Mouse (Mus musculus) neural tube, embryonic 11.5 days (tissue): ENCODE measurements at regions not wholly inside any gene's neighbourhood (a gene's known extent, or its start where the extent isn't known, plus 50 kb on each side); places are given as distances from the start of the nearest gene placed in this dataset.

Experiments
- ATAC-seq: fragments of 200-750 bp; cut with Nextera tagmentation; 2 replicates; pipeline ENCODE4 v1.8.0; 2017; ENCODE audit warnings: moderate number of reproducible peaks, mild to moderate bottlenecking, moderate TSS enrichment, moderate library complexity; ENCODE audit not compliant: insufficient read depth, low FRiP score, low TSS enrichment
- DNase-seq: peaks from one replicate; pipeline ENCODE4 v3.0.0-alpha.2; 2015; ENCODE audit warnings: low spot score
- H3K27ac ChIP-seq: fragments of 300-500 bp; sonication (generic); 2 replicates; pipeline ENCODE4 v1.5.1; 2014; ENCODE audit warnings: low read depth, mild to moderate bottlenecking, low read length
- H3K27me3 ChIP-seq: fragments of 300-500 bp; sonication (generic); 2 replicates; pipeline ENCODE4 v1.6.1; 2014; ENCODE audit warnings: mild to moderate bottlenecking, low read length, mixed read lengths; ENCODE audit not compliant: control insufficient read depth, insufficient read depth
- H3K36me3 ChIP-seq: fragments of 300-500 bp; sonication (generic); 2 replicates; pipeline ENCODE4 v1.6.1; 2014; ENCODE audit warnings: mild to moderate bottlenecking, low read length, moderate library complexity, mixed read lengths; ENCODE audit not compliant: control insufficient read depth, insufficient read depth
- H3K4me1 ChIP-seq: fragments of 300-500 bp; sonication (generic); 2 replicates; pipeline ENCODE4 v1.6.1; 2014; ENCODE audit warnings: low read length, mixed read lengths; ENCODE audit not compliant: control insufficient read depth, insufficient read depth
- H3K4me2 ChIP-seq: fragments of 300-500 bp; sonication (generic); 2 replicates; pipeline ENCODE4 v1.6.1; 2014; ENCODE audit warnings: low read depth, mild to moderate bottlenecking, moderate library complexity
- H3K4me3 ChIP-seq: fragments of 300-500 bp; sonication (generic); 2 replicates; pipeline ENCODE4 v1.5.1; 2014; ENCODE audit warnings: low read depth, low read length
- H3K9ac ChIP-seq: fragments of 300-500 bp; sonication (generic); 2 replicates; pipeline ENCODE4 v1.6.1; 2014; ENCODE audit warnings: mild to moderate bottlenecking, low read length
- H3K9me3 ChIP-seq: fragments of 300-500 bp; sonication (generic); 2 replicates; pipeline ENCODE4 v1.6.1; 2016; ENCODE audit warnings: low read length; ENCODE audit not compliant: control insufficient read depth
- WGBS: fragments of 180-500 bp; shearing (Covaris S2); extraction: QIAGEN DNeasy Blood & Tissue Kit; methylation state at CpG from one replicate; pipeline ENCODE4 v1.1.7; 2014; 5-methylcytosine and 5-hydroxymethylcytosine counted together

GRCm38 (mm10) chr1:12285551-12285950, 871.6 kb downstream of the A830018L16Rik start:
- Histone ChIP-seq H3K4me2 (no peak overlapping the region), H3K9ac (no peak overlapping the region), H3K27me3 (no peaks in the 10 kb centered on the region), H3K4me3 (no peak overlapping the region), H3K27ac (no peak overlapping the region), H3K36me3 (no peaks in the 10 kb centered on the region), H3K9me3 (no peaks in the 10 kb centered on the region), H3K4me1 (no peaks in the 10 kb centered on the region)
- ATAC-seq (no peak), DNase-seq (no peak)
- WGBS, result 71% methylated on average over 6 of the region's 6 CpGs

GRCm38 (mm10) chr1:12286026-12286425, 872.1 kb downstream of the A830018L16Rik start:
- H3K4me1 ChIP-seq, result no peaks in the 10 kb centered on the region
- H3K9ac ChIP-seq, result no peak overlapping the region
- H3K27ac ChIP-seq, result no peak overlapping the region
- H3K27me3 ChIP-seq, result no peaks in the 10 kb centered on the region
- no peak overlapping the region for H3K4me3 ChIP-seq
- no peaks in the 10 kb centered on the region for H3K36me3 ChIP-seq
- 86% methylated on average over 3 of the region's 3 CpGs for WGBS
- DNase-seq (no peak), ATAC-seq (no peak)
- H3K4me2 ChIP-seq, result no peak overlapping the region
- H3K9me3 ChIP-seq, result no peaks in the 10 kb centered on the region

- Histone ChIP-seq H3K4me3 (no peak overlapping the region), H3K4me1 (no peaks in the 10 kb centered on the region), H3K27me3 (no peaks in the 10 kb centered on the region), H3K4me2 (no peak overlapping the region), H3K9ac (no peak overlapping the region), H3K36me3 (no peaks in the 10 kb centered on the region), H3K27ac (no peak overlapping the region), H3K9me3 (no peaks in the 10 kb centered on the region)
- ATAC-seq (no peak), DNase-seq (no peak)
- 87% methylated on average over 3 of the region's 3 CpGs for WGBS
Observed at GRCm38 (mm10) chr1:12288521-12288920, 874.6 kb downstream of the A830018L16Rik start.

- Histone ChIP-seq H3K27me3 (no peaks in the 10 kb centered on the region), H3K9me3 (no peaks in the 10 kb centered on the region), H3K4me2 (no peak overlapping the region), H3K4me3 (no peak overlapping the region), H3K9ac (no peak overlapping the region), H3K4me1 (no peaks in the 10 kb centered on the region), H3K36me3 (no peaks in the 10 kb centered on the region), H3K27ac (no peak overlapping the region)
- ATAC-seq, result no peak
- 39% methylated on average over 1 of the region's 1 CpGs for WGBS
- no peak for DNase-seq
Observed at GRCm38 (mm10) chr1:12291787-12292186, 877.9 kb downstream of the A830018L16Rik start.

GRCm38 (mm10) chr1:12318029-12318428, 904.1 kb downstream of the A830018L16Rik start:
- WGBS, result 87% methylated on average over 2 of the region's 2 CpGs
- Histone ChIP-seq H3K36me3 (no peaks in the 10 kb centered on the region), H3K4me2 (no peak overlapping the region), H3K4me1 (no peaks in the 10 kb centered on the region), H3K27me3 (no peaks in the 10 kb centered on the region), H3K4me3 (no peak overlapping the region), H3K9ac (no peak overlapping the region), H3K9me3 (no peaks in the 10 kb centered on the region), H3K27ac (no peak overlapping the region)
- ATAC-seq (no peak), DNase-seq (no peak)

GRCm38 (mm10) chr1:12334186-12334585, 920.3 kb downstream of the A830018L16Rik start:
- DNase-seq (no peak), ATAC-seq (no peak)
- Histone ChIP-seq H3K9me3 (no peaks in the 10 kb centered on the region), H3K27ac (no peak overlapping the region), H3K4me1 (no peaks in the 10 kb centered on the region), H3K4me2 (no peak overlapping the region), H3K36me3 (no peaks in the 10 kb centered on the region), H3K9ac (no peak overlapping the region), H3K4me3 (no peak overlapping the region), H3K27me3 (no peaks in the 10 kb centered on the region)
- WGBS, result 92% methylated on average over 4 of the region's 4 CpGs

GRCm38 (mm10) chr1:12344726-12345438, 931.0 kb downstream of the A830018L16Rik start:
- Histone ChIP-seq H3K9ac (no peak overlapping the region), H3K27me3 (no peaks in the 10 kb centered on the region), H3K4me3 (no peak overlapping the region), H3K36me3 (no peaks in the 10 kb centered on the region), H3K4me1 (no peaks in the 10 kb centered on the region), H3K27ac (no peak overlapping the region), H3K9me3 (no peaks in the 10 kb centered on the region), H3K4me2 (no peak overlapping the region)
- WGBS, result 89% methylated on average over 10 of the region's 10 CpGs
- ATAC-seq, result no peak
- no peak for DNase-seq

- Histone ChIP-seq H3K4me1 (no peaks in the 10 kb centered on the region), H3K27me3 (no peaks in the 10 kb centered on the region), H3K27ac (no peak overlapping the region), H3K9me3 (no peaks in the 10 kb centered on the region), H3K36me3 (no peaks in the 10 kb centered on the region), H3K4me2 (no peak overlapping the region), H3K4me3 (no peak overlapping the region), H3K9ac (no peak overlapping the region)
- DNase-seq (no peak), ATAC-seq (no peak)
- 93% methylated on average over 3 of the region's 3 CpGs for whole genome bisulfite sequencing
Observed at GRCm38 (mm10) chr1:12345439-12345819, 931.5 kb downstream of the A830018L16Rik start.

GRCm38 (mm10) chr1:12354531-12354930, 940.6 kb downstream of the A830018L16Rik start:
- Histone ChIP-seq H3K4me2 (no peak overlapping the region), H3K9ac (no peak overlapping the region), H3K36me3 (no peaks in the 10 kb centered on the region), H3K4me3 (no peak overlapping the region), H3K27ac (no peak overlapping the region), H3K9me3 (no peaks in the 10 kb centered on the region), H3K4me1 (no peaks in the 10 kb centered on the region), H3K27me3 (no peaks in the 10 kb centered on the region)
- ATAC-seq, result no peak
- DNase-seq, result no peak
